Mouse (Mus musculus) left cerebral cortex, postnatal 25 days (tissue): ENCODE results near the gene Syne1. TPM values are rescaled to one million over a fixed set of nuclear protein-coding genes. Genes with fewer than 3 reads are reported as not detected.
A peak's percentile ranks its signal among the peaks of the same experiment; 100 is the strongest.

Source experiments
- DNase-seq, 2 experiments: peaks; one replicate each; pipeline ENCODE4 v3.0.0; 2022; ENCODE audit warnings: low spot score in 2 of 2, mixed read lengths in 1 of 2
- intact Hi-C: fragments of 180-260 bp; cut with DNase I; formaldehyde crosslinking; loops from one replicate; pipeline ENCODE4 v1.15.1; 2025
- total RNA-seq, 2 experiments: library from RNA; stranded (reverse); gene quantifications; 2 replicates each; pipeline ENCODE4 v1.2.3; 2021

The Syne1 gene
- total RNA-seq, 2 experiments from 2014 or later: 383 to 392 TPM

DNA sequence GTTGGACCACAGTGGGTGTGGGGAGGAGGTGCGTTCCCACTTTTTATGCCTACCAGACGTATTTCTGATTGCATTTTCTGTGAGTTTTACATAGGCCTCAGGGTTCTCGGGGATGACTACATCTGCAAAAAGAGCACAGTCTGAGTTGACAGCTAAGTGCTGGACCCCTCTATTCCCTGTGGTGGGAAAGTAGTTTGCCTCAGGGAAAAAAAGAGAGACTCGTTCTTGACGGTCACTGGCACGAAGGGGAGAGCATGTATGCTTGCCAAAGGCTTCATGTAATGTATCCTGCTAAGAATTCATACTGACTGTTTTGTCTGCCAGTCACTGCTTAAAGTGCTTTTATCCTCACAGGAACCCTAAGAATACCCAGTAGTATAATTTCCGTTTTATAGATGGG is 506.1 kb downstream of the Syne1 start:
- no peak for DNase-seq
- intact Hi-C loops: no loop called here

DNA sequence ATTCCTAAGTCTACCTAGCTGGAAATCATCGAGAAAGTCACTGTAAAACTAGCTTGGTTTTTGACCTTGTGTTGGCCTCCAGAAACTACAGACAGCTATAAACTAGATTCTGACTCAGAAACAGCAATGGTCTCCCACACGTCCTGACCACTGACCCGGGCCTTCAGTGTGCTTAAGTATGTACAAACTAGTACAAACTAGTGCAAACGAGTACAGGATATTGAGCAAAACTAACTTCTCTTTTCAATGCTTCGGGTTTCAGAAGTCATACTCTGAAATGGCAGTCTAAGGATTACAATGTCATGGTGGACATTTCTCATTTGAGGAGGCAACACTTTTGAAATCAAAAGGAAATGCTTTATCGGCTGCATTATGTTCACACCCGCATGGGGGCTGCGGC is 506.8 kb downstream of the Syne1 start:
- no peak for DNase-seq
- intact Hi-C loops: no loop called here

DNA sequence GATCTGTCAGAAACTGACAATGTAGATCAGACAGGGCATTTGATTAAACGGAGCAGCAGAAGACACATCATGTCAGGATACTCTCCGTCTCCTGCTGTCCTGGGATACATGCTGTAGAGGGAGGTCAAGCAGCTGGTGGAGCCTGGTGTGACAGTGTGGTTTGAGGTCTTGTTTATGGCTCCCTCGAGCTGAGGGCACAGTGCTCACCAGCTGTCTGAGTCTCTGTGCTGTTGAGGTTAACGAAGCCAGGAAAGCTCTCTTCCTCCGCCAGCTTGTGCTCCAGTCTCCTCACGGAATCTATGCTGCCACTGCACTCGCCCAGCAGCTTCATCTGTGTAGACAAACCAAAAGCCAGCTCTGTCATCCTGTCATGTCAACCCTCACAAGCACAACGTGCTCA is 510.0 kb downstream of the Syne1 start:
- no peak for DNase-seq
- intact Hi-C loops: no loop called here

DNA sequence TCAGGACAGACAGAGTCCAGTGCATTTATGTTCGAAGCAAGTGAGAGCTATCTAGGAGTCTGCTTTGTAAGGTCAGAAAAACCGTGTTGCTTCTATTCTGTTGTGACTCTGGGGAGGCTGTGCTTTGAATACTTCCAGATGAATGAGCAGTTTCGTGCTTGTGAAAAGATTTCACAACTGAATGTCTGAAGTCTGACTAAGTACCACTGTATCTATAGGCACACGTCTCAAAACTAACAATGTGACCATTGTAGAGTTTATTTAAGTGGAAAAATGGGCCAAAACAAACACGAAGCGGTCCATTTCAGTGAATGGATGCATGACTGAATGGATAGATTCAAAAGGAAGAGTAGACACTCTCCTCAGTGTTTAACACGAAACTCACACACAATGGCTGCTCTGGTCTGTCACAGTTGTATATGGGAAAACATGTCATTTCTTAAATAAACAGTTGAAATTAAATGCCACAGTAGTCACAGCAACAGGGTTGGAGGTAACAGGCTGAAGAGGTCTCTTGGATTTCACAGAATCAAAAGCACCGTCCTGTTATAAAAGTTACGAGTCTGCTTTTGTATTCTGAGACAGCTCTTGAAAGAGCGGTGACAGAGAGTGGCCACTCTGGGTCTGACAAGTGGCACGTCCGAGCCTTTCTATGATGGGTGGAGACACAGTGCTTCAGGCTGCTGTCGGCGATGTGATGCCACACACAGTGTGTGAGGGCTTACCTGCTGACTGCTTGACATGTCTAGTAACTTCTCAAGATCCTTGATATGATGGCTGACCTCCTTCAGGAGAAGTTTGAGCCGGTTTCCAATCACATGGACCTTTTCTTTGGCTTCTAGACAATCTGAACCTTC is 518.9 kb downstream of the Syne1 start:
- no peak for DNase-seq
- intact Hi-C loops: no loop called here

DNA sequence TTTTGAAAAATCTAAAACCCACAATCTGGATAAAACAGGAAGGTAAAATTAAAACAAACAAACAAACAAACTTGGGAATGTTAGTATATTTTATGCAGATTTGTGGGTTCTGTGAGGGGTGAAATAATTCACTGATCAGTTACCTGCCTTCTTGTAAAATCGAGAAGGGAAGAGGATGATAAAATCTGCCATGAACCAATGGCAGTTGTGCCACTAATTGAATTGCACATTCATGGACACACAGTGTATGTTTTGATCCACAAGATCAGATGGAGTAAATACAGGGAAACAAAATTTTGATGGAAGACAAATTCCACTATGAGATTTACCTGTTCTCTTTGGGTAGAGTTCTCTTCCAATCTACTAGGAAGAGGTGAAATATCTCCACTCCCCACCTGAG is 521.4 kb downstream of the Syne1 start:
- DNase-seq: no peak
- intact Hi-C loops: no loop called here

DNA sequence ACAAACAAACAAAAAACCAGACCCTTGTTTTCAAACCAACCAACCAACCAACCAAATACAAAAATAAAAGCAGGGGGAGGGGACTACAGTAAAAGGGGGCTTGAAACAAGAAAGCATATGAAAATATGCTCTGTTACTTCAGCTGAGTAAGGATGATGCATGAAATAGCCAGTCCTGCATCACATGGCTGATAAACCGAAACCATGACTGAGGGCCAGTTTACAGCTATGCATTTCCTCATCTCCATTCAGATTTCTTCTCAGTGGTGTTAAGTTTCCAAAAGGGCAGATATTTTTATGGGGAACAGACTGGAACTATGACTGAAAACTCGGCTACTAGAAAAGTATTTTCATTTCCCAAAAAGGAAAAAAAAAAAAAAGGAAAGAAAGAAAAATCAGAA is 522.1 kb downstream of the Syne1 start:
- no peak for DNase-seq
- intact Hi-C loops: no loop called here

DNA sequence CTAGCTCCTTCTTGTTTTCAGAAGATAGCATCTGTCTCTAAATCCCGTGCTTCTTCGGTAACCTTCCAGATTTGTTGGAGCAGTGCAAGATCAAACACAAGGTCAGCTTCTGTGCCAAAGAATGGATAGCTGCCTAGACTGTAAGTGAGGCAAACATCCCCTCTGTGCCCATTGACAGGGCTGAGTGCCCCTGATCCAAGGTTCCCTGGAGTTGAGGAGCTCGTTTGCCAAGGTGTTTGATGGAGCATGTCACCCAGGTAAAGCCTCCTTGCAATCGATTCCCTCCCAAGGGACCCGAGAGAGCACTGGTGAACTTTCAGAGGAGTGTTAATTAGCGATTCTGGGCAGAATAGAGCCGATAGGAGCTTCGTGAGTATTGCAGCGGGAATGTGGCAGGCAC is 523.0 kb downstream of the Syne1 start:
- DNase-seq: no peak
- intact Hi-C loops: no loop called here

DNA sequence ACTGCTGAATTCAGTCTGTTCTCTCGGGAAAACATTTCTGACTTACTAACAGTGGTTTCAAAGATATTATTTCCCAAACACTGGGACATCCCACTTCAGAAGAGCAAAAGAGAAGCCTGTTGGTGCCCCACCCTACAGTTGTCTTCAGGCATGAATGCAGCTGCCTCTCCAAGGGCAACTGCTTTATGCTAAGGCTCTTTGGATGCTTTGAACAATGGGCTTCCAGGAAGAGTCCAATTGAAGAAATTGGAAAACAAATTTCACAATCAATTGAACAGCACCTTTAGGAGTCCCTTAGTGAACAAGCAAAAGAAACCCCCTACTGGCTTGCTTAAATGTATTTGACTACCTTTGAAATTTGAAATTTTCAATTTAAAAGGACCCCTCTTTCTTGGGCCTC is 524.1 kb downstream of the Syne1 start:
- intact Hi-C loops: no loop called here
- DNase-seq: no peak

DNA sequence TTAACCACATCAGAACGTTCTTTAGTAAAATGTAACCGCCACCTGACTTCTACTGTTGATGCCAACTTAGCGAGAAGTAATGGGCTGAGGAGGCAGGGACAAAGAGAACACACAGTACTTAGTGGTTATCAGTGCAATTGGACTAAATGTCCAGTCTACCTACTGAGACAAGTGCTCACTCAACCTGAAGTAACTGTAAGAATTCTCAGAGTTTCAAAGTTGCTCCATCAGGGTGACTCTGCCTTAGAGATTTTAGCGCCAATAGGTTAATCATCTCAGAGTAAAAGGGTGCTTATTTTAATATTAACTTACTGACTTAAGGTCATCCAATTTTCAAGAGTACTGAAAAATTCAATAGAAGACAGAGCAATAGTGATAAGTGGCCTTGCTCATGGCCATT is 525.4 kb downstream of the Syne1 start:
- no peak for DNase-seq
- intact Hi-C loops: no loop called here

DNA sequence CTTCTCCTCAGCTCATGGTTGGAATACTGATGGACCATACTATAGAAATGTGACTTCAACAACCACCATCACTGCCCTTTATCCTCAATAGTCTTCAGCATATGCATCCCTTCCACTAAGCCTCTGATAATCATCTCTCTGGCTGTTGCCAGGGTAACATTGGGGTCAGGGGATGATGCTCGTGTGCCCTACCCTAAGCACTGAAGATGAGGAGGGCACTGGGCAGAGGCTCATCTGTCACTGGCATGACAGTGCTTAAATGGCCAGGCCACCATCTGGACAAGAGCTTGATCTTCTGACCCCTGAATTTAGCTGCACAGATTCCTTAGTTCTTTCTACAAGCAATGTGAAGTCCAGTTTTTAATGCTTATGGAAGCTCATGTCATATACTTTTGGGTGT is 534.1 kb downstream of the Syne1 start:
- intact Hi-C loops: loop anchor here (5.0 to 10.0 kb wide), 2 partner anchors 165 to 342 kb away; no protein-coding TSS in a partner anchor
- no peak for DNase-seq

DNA sequence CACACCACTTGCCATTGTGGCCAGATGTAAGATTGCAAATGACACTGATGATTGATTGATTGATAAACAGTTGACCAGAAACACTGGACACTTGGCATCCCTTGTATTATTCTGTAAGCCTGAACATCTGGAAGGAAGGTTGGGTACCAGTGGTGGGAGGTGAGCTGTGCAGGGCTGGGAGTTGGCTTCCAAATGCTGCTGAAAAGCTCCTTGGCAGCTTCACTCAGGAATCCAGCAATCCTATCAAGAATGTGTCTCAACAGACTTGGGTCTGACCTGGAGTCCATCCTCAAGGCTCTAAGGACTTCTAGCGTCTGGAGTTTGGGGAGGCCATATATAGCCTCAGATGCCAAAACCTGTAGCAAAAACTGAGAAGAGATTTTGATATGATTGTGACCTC is 536.3 kb downstream of the Syne1 start:
- DNase-seq: no peak
- intact Hi-C loops: loop anchor here (5.0 to 10.0 kb wide), 2 partner anchors 163 to 340 kb away; no protein-coding TSS in a partner anchor

DNA sequence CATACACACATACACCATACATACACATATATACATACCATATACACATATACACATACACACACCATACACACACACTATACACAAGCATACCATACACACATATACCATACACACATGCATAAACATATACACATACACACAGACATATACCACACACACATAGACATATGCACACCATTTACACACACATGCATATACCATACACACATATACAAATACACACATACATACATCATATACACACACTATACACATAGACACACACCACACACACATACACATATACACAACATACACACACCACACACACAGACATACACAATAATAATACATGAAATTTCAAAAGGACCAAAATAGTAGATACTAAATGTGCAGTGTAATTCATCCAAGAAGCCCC is 539.3 kb downstream of the Syne1 start:
- intact Hi-C loops: loop anchor here (10.0 kb wide), 1 partner anchor 337 kb away; no protein-coding TSS in a partner anchor
- DNase-seq: no peak

DNA sequence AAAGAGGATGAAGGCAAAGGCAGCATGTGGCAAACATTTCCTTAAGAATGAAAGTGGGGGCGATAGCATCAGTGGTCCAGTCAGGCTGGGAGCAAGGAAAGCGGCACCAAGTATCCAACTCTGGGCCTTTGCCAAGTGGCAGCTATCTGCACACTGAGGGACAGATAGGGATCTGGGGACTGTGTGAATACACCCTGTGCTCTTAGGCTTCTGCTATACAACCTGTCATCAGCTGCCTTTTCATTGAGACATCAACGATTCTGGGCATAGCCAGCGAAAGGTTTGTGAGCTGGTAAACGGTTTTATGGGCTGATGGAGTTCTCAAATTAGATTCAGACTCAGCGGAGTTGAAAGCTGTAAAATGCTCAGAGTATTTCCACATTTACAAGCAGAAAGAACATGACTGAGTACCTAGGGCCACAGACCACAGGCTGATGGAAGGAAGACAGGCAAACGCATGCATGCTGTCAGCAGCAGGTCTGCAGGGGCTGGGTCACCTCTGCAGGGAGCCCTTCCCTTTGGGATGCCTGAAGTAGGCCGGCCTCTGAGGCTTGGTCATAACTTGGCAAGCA is 542.4 kb downstream of the Syne1 start:
- DNase-seq: no peak
- intact Hi-C loops: no loop called here

DNA sequence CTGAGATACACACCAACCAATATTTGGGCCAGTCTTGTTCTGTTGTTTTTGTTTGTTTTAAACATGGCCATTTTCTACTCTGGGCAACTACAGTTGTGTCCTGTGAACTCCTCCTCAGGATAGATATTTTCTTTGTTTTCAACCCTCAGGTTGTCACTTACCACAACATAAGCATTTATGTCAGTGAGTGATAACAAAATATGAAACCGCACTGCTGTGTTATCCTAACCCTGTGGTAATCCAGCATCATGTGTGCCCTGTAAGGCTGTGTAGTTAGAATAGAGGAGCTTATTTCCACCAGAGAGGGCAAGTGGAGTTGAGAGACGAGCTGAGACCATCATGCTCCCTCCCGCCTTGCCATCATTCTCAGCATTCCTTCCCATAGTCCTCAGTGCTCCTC is 554.7 kb downstream of the Syne1 start:
- no peak for DNase-seq
- intact Hi-C loops: loop anchor here (10.0 kb wide), 1 partner anchor 392 kb away; no protein-coding TSS in a partner anchor

DNA sequence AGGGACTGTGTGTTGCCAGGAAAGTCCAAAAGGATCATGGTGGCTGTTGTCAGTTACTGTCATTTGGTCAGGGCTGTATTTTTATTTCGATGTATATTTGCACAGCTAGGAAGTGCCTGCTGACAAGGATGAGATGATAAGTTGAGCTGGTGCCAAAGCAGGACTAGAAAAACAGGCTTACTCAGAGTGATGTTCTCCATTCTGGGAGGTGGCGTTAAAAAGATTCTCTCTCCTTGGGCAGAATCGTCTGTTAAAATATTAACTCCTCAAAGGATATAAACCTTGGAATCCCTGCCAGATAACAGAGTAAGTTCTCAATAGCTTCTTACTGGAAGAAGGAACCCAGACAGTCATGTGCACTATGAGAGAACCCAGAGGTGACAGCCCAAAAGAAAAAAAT is 557.5 kb downstream of the Syne1 start:
- intact Hi-C loops: loop anchor here (10.0 kb wide), 1 partner anchor 389 kb away; no protein-coding TSS in a partner anchor
- peak; percentile 23 to 55 for DNase-seq

DNA sequence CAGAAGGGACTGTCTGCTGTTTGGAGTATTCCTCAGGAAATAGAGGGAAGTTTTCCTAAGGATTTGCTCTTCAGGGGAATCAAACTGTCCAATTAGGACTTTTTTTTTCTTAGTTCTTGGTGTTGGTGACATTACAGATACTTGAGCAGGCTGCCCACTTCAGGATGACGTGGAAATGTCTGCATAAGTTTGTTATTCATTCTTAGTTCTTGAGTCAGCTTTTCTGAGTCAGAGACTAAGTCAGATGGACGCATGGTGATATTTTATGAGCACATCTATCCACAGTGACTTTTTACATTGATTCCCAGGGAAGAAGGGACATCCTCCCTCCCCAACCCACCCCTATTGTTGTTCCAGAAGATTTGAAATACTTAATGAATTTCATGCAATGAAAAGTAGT is 567.4 kb downstream of the Syne1 start:
- intact Hi-C loops: no loop called here
- DNase-seq: peak in 1 of 2 experiments; percentile 20

DNA sequence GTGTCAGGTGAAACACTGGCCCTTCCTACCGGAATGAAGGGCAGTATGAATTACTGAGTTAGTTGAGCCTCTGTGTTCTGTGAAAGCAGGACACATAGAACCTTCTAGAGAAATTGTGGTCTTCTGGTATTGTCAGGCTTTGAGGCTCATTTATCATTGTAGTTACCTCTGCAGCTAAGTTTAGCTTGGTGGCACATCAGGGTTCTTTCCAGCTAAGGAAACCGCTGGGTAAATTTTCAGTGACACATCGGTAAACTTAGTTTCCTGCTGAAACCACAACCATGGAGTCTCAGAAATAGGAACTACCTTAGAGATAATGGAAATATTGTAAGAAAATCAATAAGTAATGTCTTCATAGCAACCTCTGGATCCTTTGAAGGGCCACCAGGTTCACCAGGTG is 573.9 kb downstream of the Syne1 start:
- DNase-seq: no peak
- intact Hi-C loops: no loop called here

DNA sequence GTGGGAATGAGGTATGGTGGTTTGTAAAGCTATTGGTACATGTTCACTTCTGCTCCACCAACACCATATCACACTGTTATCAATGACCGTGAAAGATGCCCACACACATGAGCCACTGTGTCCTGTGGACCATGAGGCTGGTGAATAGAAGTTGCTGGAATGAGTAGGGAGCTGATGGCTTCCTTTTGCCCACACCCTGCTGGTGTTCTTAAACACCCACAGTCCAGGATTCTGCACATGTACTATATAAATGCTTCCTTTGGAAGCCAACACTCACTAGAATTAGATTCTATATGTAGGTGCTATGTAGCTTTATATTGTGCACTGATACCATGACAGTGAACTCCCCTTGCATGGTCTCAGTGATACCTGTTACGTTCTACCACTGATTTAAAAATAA is 574.7 kb downstream of the Syne1 start:
- intact Hi-C loops: no loop called here
- DNase-seq: peak in 1 of 2 experiments; percentile 56

DNA sequence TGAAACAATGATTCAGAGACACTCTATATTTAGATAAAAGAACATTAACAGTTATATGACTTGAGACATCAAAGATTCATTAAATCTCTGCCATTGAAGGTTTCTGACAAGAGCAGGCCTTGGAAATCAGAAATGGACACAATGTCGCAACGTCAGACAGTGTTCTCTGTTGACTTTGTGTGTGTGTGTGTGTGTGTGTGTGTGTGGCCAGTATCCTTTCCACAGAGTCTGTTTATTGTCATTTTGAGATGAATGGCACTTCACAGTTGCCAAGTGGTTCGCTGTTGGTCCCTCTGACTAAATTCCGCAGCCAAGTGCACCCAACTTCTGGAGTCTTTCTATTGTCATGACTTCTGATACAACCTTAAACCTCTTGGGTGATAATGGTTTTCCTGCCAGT is 577.0 kb downstream of the Syne1 start:
- intact Hi-C loops: no loop called here
- no peak for DNase-seq

DNA sequence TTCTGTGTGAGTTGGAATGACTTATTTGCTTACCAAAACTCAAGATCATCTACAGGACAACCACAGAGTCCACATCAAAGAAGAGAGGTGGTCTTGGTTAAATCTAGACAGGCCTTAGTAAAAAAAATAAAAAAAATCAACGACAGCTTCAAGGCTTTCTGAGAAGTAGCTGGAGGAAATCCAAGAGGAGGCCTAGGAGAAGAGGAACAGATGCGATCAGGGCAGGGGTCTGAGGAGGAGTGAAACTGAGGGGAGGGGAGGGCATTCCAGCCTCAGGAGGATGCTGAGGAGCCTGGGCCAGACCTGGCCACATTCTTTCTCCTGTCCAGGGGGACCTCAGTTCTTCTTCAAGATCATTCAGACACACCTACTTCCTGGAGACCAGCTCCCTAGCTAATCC is 579.3 kb downstream of the Syne1 start:
- intact Hi-C loops: no loop called here
- no peak for DNase-seq

DNA sequence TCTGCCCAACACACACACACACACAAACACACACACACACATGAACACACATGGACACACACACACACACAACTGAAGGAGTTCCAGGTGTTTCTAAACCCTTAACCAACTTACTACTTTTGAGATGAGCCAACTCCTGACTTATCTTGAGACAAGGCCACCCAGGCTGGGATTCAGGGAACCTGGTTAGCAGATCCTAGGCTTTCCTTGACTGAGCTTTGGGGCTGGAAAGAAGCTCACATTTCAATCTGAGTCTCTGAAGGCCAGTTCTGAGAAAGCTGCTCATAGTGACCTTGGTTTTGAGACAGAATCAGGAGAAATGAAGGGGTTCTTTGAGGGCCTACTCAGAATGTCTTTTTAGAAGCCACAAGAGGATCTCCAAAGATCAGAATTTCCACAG is 579.7 kb downstream of the Syne1 start:
- DNase-seq: no peak
- intact Hi-C loops: no loop called here
